Mouse (Mus musculus) bone marrow macrophage, adult 2 months (primary cell): ENCODE results near the gene Gon7. TPM values are rescaled to one million over a fixed set of nuclear protein-coding genes. Genes with fewer than 3 reads are reported as not detected.

Experiments used
- H3K27ac ChIP-seq: 2 replicates; pipeline ENCODE4 v1.5.1; 2012; ENCODE audit warnings: low read depth, low read length; ENCODE audit not compliant: insufficient read depth
- H3K4me1 ChIP-seq: 2 replicates; pipeline ENCODE4 v1.6.1; 2012; ENCODE audit warnings: low read length; ENCODE audit not compliant: control insufficient read depth, insufficient read depth
- H3K4me3 ChIP-seq: 2 replicates; pipeline ENCODE4 v1.5.1; 2012; ENCODE audit warnings: mild to moderate bottlenecking, low read length, moderate library complexity; ENCODE audit not compliant: insufficient read depth
- CTCF ChIP-seq: IDR thresholded peaks from 2 replicates; pipeline ENCODE4 v1.5.1; 2012; ENCODE audit warnings: low read depth, mild to moderate bottlenecking, low read length, moderate library complexity
- POLR2A ChIP-seq: IDR thresholded peaks from 2 replicates; pipeline ENCODE4 v1.6.1; 2012; ENCODE audit warnings: mild to moderate bottlenecking, low read depth, low read length, borderline replicate concordance
- polyA plus RNA-seq: library from polyadenylated mRNA; stranded (reverse); fragments of >200 nt; gene quantifications from 2 replicates; pipeline ENCODE4 v1.2.4, GENCODE M21; 2012; ENCODE audit not compliant: missing spikeins, insufficient read depth, insufficient read length

Gon7 gene
- polyA plus RNA-seq = 9.9 and 14.3 TPM in 2 replicates

DNA sequence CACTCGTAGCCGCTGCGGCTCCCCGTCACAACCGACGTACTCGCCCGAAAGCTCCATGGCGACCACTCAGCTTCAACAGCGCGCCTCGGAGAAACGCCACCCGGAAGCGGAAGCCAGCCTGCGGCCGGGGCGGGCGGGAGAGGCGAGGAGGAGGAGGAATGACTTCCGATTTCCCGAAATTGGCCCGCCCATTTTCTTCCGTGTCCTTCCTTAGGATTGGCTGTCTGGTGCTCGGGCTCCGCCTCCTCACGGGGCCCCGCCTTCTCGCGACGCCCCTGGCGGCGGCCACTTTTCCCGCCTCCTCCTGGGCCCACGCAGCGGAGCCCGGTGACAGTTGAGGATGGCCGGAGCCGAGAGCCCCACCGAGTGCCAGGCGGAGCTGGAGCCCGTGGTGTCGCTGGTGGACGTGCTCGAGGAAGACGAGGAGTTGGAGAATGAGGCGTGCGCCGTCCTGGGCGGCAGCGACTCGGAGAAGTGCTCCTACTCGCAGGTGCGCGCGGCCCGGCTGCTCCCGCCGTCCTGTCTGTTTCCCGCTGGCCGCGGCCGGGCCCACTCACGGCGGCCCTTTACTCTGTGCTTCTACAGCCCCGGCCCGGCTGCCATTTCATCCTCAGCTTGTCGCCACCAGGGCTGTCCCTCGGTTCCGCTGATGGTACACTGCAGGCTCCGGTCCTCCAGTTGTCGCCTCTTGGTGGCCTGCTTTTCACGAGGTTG is at the start of gene Gon7, which contains the start of the genes Gm28051 and Ubr7:
Gene Gon7, minus strand, starts transcription at position 115 of the 714 bp plus-strand sequence.
Gene Gm28051, minus strand, starts transcription at position 77 of the 714 bp plus-strand sequence.
Gene Ubr7, plus strand, starts transcription at position 279 of the 714 bp plus-strand sequence.
- TF ChIP-seq CTCF (no peak), POLR2A (no peak)
- Histone ChIP-seq H3K4me1 (peaks cover 7% of the 10 kb centered on the region), H3K4me3 (peak within 1 kb of the TSS; percentile 93), H3K27ac (peak within 1 kb of the TSS; percentile 73)

DNA sequence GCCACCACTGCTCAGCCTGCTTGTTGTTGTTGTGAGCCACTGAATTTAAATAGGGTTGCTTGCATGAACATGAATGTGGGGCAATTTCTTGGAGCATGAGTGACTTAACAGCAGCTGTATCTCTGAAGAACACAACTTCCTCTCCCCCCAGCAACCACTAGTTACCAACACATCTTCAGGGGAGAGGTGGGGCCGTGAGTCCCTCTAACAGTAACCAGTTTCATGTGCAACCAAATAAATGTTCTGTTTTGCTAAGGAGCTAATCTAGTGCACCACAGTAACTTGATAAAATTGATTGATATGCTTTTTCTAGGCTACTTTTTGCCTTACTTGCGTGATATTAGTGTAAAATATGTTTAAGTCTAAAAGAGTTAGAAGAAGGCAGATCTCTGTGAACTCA is 41.9 kb upstream of the Gon7 start:
- H3K4me1 ChIP-seq = peaks cover 3% of the 10 kb centered on the region; the same call in 1 of the 2 replicates
- H3K4me3 ChIP-seq = no peak overlapping the region
- H3K27ac ChIP-seq = no peak overlapping the region
- TF ChIP-seq CTCF (no peak), POLR2A (no peak)

DNA sequence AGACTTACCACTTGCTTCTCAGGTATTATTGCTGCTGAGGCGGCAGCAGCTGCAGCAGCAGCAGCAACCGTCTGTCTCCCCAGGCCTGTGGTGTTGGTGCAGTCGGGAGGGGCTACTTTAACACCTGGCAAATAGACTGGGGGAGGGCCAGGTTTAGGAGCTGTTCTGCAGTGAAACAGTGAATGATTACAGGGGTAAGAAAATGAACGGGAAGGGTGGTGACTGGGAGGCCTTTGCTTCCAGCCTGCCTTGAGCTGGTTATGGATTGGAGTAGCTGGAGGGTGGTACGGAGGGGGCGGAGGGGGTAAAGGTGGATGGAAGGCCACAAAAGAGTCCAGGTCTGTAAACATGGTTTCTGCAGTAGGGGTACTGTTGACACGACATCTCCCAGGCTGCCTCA is 30.3 kb upstream of the Gon7 start:
- Histone ChIP-seq H3K27ac (no peak overlapping the region), H3K4me3 (no peak overlapping the region), H3K4me1 (peaks cover 4% of the 10 kb centered on the region; the same call in 1 of the 2 replicates)
- TF ChIP-seq POLR2A = no peak
- TF ChIP-seq CTCF = no peak

DNA sequence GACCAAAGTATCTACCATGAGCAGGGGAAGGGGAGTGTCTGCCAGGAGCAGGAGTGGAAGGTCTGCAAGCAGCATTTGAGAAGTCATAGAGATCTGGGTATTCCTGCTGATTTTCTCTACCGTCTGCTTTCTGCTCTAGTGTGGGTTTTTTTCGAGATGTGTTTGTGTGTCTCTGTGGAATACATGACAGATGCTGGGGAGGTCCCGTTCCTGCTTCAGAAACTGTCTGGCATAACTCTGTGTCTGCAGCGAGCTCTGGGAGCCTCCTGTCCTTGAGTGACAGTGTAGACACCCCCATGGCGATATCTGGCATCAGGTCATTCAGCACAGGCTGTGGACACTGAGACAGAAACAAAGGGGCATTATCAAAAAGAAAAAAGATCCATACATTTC is 28.0 kb upstream of the Gon7 start:
- TF ChIP-seq POLR2A (no peak), CTCF (no peak)
- Histone ChIP-seq H3K27ac (no peak overlapping the region), H3K4me3 (no peak overlapping the region), H3K4me1 (peaks cover 4% of the 10 kb centered on the region; the same call in 1 of the 2 replicates)

DNA sequence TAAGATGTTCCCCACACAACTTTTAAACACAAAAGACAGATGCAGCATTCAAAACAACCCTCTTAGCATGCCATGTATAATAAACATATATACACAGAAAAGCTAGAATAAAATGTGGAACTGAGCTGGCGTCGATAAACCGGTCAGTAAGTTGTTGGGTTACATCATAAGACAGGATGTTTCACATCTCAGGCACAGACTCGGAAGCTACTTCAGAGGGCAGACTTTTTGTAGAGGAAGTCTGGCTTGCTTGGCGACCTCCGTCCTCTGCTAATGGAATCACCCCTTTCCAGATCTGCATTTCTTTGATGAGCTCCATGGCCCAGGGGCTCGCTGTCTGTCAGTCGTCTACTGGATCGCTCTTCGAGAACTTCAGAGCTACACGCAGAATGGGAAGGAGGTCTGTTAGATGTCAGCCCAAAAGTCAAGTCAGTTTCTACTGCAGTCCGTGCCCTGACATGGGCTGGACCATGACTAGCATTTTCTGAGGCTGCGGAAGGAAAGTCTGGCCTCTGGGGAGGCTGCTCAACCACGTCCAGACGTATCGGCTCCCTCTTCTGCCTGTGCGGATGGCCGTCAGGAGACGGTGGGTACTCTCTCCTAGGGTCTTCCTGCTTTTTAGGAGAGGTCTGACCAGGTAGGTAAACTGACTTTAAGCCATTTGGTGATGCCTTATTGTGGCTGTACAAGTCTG is 27.4 kb upstream of the Gon7 start:
- no peak for TF ChIP-seq CTCF
- no peak for TF ChIP-seq POLR2A
- H3K4me1 ChIP-seq = peaks cover 4% of the 10 kb centered on the region; the same call in 1 of the 2 replicates
- H3K4me3 ChIP-seq = no peak overlapping the region
- H3K27ac ChIP-seq = no peak overlapping the region

DNA sequence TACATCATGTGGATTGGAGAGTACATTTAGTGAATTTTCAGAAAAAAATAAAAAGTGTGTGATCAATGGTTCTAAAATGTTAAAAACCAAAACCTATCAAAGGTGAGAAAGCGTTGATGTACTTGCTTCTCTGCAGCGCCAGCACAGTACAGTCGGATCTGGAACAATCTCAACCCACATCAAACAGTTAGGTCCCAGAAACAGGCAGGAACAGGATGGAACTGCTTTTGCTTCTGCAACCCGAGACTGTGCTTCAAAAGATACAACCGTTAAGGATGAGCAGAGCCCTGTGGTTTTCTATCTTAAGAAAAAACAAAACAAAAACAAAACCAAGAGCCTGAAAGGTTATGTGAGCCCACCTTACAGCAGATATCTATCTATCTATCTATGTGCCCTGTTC is 25.2 kb upstream of the Gon7 start:
- TF ChIP-seq POLR2A (no peak), CTCF (no peak)
- Histone ChIP-seq H3K27ac (no peak overlapping the region), H3K4me1 (peaks cover 4% of the 10 kb centered on the region; the same call in 1 of the 2 replicates)

DNA sequence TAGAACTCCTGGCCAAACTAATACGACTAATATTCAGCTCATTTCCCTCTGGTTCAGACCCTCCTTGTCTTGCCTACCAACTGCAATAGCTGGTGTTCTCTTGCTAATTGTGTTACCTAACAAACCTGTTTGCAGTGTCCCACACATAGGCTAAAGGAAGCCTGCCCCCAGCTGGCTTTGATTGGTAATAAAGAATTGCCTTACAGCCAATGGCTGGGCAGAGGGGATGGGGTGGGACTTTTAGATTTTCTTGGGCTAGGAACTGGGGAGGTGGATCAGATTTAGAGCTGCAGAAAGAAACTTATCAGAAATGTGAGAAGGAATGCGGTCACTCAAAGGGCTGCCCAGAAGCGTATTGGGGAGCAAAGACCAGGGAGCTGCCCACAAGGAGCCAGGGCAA is 21.8 kb upstream of the Gon7 start:
- H3K4me1 ChIP-seq = peaks cover 2% of the 10 kb centered on the region; the same call in 1 of the 2 replicates

More for the DNA sequence above, 25.2 kb upstream of the Gon7 start:
- H3K4me3 ChIP-seq = no peak overlapping the region

DNA sequence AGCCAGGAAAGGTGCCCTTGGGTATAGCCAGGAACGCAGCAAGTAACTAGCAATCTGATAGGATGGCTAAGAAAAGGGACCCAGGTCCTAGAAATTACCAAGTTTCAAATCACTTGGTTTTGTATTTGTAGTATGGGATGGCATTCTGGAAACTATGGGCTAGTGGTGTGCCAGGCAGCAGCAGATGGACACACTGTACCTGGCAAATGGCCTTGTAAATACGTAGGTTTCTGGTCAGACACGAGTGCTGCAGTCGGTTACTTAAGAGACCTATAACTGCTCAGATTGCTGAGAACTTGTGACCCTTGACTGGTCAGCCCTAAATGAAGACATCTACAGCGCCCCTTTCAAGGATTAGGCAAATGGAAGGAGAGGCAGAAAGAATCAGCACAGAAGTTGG is 20.5 kb upstream of the Gon7 start:
- Histone ChIP-seq H3K4me3 (no peak overlapping the region), H3K27ac (no peak overlapping the region)
- TF ChIP-seq POLR2A (no peak), CTCF (no peak)

More for the DNA sequence above, 21.8 kb upstream of the Gon7 start:
- Histone ChIP-seq H3K4me3 (no peak overlapping the region), H3K27ac (no peak overlapping the region)
- TF ChIP-seq CTCF = no peak
- TF ChIP-seq POLR2A = no peak

DNA sequence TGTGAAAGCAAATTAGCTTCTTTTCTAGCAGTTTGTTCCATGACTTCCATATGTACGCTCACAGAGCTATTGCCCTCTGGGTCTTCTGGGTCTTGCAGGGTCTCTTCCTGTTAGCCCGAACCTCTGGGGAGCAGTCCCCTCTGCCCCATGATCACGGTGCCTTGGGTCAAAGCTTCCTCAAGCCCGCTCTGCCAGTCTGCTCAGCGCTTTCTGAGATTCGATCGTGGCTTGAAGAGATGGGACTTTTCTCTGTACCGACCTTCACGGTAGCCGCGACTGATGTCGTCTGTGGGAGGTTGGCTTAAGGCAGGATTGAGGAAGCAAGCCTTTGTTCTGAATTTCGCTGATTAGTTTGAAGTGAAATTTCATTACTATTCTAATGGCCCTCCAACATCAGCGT is 18.4 kb upstream of the Gon7 start:
- no peak overlapping the region for H3K27ac ChIP-seq
- H3K4me1 ChIP-seq = peaks cover 2% of the 10 kb centered on the region; the same call in 1 of the 2 replicates
- H3K4me3 ChIP-seq = no peak overlapping the region
- TF ChIP-seq POLR2A (no peak), CTCF (no peak)

More for the DNA sequence above, 20.5 kb upstream of the Gon7 start:
- H3K4me1 ChIP-seq = peaks cover 2% of the 10 kb centered on the region; the same call in 1 of the 2 replicates

DNA sequence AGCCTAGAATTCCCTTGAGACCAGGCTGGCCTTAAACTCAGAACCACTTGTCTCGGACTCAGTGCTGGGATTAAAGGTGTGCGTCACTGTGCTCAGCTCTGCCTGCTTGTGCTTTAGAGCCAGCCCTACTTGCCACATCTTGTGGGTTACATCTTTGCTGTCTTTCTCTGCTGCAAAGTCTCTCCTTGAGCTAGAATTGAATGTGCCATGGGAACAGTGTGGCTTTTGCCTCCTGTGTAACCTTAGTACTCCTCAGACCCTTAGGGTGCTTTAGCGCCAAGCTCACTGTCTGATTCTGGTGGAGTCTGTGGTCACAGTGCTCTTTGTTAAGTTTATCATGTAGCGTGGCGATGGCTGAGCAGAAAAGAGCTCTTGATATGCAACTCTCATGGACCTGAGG is 15.1 kb upstream of the Gon7 start:
- H3K4me3 ChIP-seq = no peak overlapping the region
- peaks cover 2% of the 10 kb centered on the region; the same call in 1 of the 2 replicates for H3K4me1 ChIP-seq
- H3K27ac ChIP-seq = no peak overlapping the region
- TF ChIP-seq POLR2A (no peak), CTCF (no peak)

DNA sequence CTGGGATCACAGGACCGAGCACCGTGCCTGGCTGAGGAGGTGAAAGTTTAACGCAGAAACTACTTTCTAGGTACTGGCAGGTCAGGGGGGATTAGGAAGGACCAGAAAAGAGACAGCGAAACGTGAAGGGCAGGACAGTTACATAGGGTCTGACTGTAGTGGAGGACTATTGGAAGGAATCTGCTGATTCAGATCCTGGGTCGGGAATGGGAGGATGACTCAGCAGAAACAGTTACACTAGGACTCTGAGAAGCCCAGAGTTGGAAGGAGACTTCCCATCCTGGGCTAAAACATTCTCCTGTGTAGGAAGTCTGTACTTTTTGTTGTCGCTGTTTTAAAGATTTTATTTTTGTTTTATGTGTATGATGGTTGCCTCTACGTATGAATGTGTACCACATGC is 14.0 kb upstream of the Gon7 start:
- Histone ChIP-seq H3K4me3 (no peak overlapping the region), H3K4me1 (no peaks in the 10 kb centered on the region), H3K27ac (no peak overlapping the region)
- no peak for TF ChIP-seq CTCF
